Mouse (Mus musculus): ENCODE data around the gene Tmem140.

- TF ChIP-seq POLR2A (IDR thresholded peaks at IDR 0.05; ENCODE audit: low read depth, low read length) (no peak), CTCF (IDR thresholded peaks at IDR 0.05; ENCODE audit: extremely low read depth, insufficient read depth, insufficient read length, insufficient replicate concordance) (no peak)
Measured at GRCm38 (mm10) chr6:34919146-34919545, 56.2 kb downstream of the Tmem140 start.

All from spleen, adult 2 months (tissue).